Mouse (Mus musculus): Measurements from ENCODE around the gene 2610318N02Rik. TPM values are rescaled to one million over a fixed set of nuclear protein-coding genes. Genes with fewer than 3 reads are reported as not detected.

2610318N02Rik gene
- polyA plus RNA-seq, 1 experiment from 2014 or later = 60.6 TPM

MicroRNAs encoded within 50 kb of the gene (microRNA counts, 519-probe panel; counts per million panel counts)
- 4,353 counts per million, percentile 92 among the panel's probes with 10 or more counts for microRNA mmu-miR-130b
- microRNA mmu-miR-301b = 3,033 counts per million, percentile 71 among the panel's probes with 10 or more counts

Small RNA genes lying within 50 kb of the gene (microRNA-seq; reads per million reads assigned to microRNA genes)
- gene Mir130b (6,486 reads per million, percentile 93 among the genes with 10 or more reads in this experiment), gene Mir301b (64.8 reads per million, percentile 51 among the genes with 10 or more reads in this experiment)

Other genes starting within 250 kb of the 2610318N02Rik start
- gene Ppm1f, start 228.7 kb downstream of the 2610318N02Rik start, polyA plus RNA-seq (2015; fragmentation: Nextera tagmentation; extraction: Ambion mirVana) = 37.7 TPM in 2 replicates
- gene Mapk1, start 141.8 kb downstream of the 2610318N02Rik start, polyA plus RNA-seq (2015; fragmentation: Nextera tagmentation; extraction: Ambion mirVana) = 171 and 172 TPM in 2 replicates
- 43.2 and 44.8 TPM in 2 replicates for gene Ypel1, start 55.5 kb downstream of the 2610318N02Rik start, polyA plus RNA-seq (2015; fragmentation: Nextera tagmentation; extraction: Ambion mirVana)
- 150 and 161 TPM in 2 replicates for gene Ppil2, start 13.9 kb downstream of the 2610318N02Rik start, polyA plus RNA-seq (2015; fragmentation: Nextera tagmentation; extraction: Ambion mirVana)
- 95.5 and 105 TPM in 2 replicates for gene Sdf2l1, start 7.2 kb upstream of the 2610318N02Rik start, polyA plus RNA-seq (2015; fragmentation: Nextera tagmentation; extraction: Ambion mirVana)
- gene Ydjc, start 19.5 kb upstream of the 2610318N02Rik start, polyA plus RNA-seq (2015; fragmentation: Nextera tagmentation; extraction: Ambion mirVana) = 7.2 and 7.8 TPM in 2 replicates
- gene Ccdc116, start 22.1 kb upstream of the 2610318N02Rik start, polyA plus RNA-seq (2015; fragmentation: Nextera tagmentation; extraction: Ambion mirVana) = 0.31 and 0.36 TPM in 2 replicates
- 332 and 350 TPM in 2 replicates for gene Ube2l3, start 77.5 kb upstream of the 2610318N02Rik start, polyA plus RNA-seq (2015; fragmentation: Nextera tagmentation; extraction: Ambion mirVana)
- gene Rimbp3, start 83.4 kb upstream of the 2610318N02Rik start, polyA plus RNA-seq (2015; fragmentation: Nextera tagmentation; extraction: Ambion mirVana) = 0.36 and 0.51 TPM in 2 replicates
- 4.9 and 5.4 TPM in 2 replicates for gene Hic2, start 108.4 kb upstream of the 2610318N02Rik start, polyA plus RNA-seq (2015; fragmentation: Nextera tagmentation; extraction: Ambion mirVana)
- gene Tmem191c, start 150.9 kb upstream of the 2610318N02Rik start, polyA plus RNA-seq (2015; fragmentation: Nextera tagmentation; extraction: Ambion mirVana) = 19.2 and 19.4 TPM in 2 replicates
- gene Serpind1, start 206.2 kb upstream of the 2610318N02Rik start, polyA plus RNA-seq (2015; fragmentation: Nextera tagmentation; extraction: Ambion mirVana) = 0.69 and 0.89 TPM in 2 replicates